Mouse (Mus musculus): ENCODE measurements around the gene Sema3f.

DNA sequence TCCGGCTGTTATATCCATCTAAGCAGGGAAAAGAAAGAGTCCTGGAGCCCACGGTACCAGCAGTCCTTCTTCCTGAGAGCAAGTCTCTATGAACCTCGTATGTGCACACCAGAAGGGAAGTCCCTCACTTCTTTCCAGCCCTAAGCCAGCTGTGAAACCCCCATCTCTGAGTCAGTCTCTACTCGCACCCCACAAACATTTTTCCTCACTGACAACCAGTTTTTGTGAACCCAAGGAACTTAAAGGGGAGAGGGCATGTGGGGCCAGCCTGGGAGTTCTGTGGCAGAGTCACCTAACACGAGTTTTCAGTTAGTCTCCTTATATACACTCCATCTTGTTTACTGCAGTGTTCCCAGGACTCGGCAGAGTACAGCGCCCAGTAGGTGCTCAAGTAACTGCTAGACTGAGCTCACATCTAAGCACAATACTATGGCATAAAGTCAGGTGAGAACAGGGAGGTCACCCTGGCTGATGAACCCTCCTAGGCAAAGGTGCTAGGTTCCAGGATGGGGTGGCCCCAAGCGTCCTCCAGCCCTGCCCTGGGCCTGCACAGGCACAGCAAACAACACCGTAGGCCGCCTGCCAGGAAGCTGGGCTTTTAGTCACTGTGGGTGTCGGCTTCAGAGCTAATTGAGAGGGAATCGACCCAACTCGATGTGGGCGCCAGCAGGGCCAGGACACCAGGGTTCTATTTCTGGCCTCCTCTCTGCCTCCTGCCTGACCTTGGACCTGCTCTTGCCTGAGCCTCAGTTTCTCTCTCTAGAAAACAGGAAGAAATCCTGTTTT is 6.7 kb downstream of the Sema3f start:
- no peak for TF ChIP-seq CTCF (IDR thresholded peaks at IDR 0.05; ENCODE audit: low read depth, low read length)
- no peak for TF ChIP-seq EP300 (IDR thresholded peaks at IDR 0.05; ENCODE audit: insufficient read depth, low read depth, low read length)

Data from ES-Bruce4 (cell line).